Mouse (Mus musculus) urinary bladder, adult 2 months (tissue): ENCODE data around the gene Sirt2. TPM values are rescaled to one million over a fixed set of nuclear protein-coding genes. Genes with fewer than 3 reads are reported as not detected.

ENCODE experiments used
- DNase-seq: peaks from one replicate; pipeline ENCODE4 v3.0.0; 2022; ENCODE audit warnings: low spot score
- polyA plus RNA-seq: library from polyadenylated mRNA; depleted of rRNA; stranded (reverse); fragments of >200 nt; gene quantifications from 2 replicates; pipeline ENCODE4 v1.2.3, GENCODE M21; 2012

Sirt2 gene
- polyA plus RNA-seq, 1 experiment = 84.7 TPM

DNA sequence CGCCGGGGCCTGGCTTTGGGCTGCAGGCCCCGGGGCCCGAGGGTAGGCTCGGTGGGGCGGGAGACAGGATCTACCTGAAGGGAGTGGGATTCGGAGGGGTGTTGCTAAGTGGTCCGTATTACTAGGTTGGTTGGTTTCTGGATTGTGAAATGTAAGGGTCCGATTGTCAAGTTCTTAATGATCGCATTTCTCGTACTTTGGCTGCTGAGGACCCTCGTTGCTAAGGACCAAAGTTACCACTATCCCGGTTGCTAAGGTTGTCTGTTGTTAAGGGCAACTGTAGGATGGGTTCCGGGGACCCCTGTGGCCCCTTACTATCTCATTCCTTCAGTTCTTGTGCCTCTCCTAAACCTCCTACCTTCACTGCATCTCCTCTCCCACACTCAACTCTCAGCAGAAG lies 375 bp downstream of the Sirt2 start:
- no peak for DNase-seq

DNA sequence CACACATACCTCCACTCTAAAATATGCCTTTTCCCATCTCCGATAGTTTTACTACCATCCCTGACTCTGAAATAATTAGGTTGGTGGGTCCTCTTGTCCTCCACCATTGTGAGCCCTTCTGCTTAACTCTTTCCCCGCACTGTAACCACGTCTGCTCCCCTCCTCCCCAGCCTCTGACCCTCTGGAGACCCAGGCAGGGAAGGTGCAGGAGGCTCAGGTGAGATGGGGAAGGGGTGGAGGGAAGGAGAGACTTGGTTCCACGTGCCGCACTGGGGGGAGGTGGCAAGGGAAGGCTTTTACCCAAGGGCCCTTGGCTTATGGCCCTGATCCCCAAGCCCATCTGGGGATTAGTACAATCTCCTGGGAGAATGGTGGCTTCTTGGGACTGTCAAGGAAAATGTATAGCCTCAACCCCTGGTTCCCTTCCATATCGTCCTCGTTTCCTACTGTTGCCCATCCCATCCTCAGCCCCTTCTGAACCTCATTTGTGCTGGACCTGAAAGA lies 979 bp downstream of the Sirt2 start, which contains the start of gene Nfkbib:
Gene Nfkbib (minus strand): TSS at position 51 of the 504 bp plus-strand sequence.
- DNase-seq = no peak

DNA sequence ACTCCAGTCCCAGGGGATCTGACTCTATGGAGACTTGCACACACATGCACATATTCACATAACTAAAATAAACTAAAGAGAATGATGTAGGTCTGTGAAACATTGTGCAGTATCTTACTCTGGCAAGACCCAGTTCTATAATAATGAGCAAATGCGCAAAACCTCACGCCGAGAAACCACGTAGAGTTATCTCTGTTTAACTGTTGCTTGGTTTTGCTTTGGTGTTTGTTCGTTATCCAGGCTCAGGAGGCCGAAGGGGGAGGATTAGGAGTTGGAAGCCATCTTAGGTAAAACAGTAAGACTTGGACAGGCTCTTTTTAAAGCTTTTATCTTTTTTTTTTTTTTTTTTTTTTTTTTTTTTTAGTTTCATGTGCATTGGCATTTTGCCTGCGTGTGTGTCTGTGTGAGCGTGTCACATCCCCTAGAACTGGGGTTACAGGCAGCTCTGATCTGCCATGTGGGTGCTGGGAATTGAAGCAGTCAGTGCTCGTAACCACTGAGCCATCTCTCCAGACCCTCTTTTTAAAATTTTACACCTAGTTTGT lies 3.0 kb downstream of the Sirt2 start:
- DNase-seq = no peak

DNA sequence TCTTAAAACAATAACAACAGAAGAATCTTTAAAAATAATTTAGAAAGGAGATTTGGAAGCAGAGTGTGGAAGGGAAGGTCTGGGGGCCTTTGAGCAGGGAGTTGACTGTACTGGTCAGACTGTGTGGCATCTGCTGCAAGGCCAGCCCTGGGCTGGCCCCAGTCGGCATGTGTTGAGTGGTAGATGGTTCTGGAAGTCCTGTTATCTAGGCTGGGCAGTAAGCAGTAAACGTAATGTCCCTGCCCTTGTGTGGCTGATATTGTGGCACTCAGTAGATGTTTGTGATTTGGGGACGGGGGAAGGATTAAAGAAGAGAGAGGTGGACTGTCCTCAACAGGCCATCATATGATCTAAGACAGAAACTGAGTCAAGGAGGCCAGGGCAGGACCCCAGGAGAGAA lies 3.8 kb downstream of the Sirt2 start:
- DNase-seq = no peak

DNA sequence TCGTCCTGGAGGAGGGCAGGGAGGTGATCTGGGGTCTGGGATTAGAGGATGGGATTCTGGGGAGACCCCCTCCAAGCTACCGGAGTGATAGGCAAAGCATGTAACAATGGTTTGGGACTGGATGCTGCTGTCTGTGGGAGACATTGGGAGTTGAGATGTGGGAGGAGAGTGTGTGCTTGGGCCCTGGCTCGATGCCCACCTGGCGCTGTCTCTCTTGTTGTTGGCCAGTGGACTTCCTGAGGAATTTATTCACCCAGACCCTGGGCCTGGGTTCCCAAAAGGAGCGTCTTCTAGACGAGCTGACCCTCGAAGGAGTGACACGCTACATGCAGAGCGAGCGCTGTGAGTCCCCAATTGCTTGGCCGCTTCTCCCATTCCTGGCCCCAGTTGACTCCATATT lies 5.3 kb downstream of the Sirt2 start:
- DNase-seq = no peak

DNA sequence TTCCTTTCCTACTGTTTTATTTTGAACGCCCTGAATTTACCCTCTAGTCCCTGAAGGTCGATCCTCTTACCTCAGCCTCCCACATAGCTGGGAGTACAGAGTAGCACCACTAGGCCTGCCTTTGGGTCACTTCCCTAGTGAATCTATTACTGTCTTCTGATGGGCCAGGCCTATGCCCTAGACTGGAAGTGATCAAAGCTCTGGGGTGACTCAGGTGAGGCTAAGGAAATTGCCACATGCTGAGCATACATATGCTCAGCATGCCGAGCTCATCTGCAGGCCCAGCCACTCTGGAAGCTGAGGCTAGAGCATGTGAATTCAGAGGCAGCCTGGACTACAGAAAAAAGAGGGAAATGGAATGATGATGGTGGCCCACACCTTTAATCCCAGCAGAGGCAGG lies 6.6 kb downstream of the Sirt2 start:
- DNase-seq = no peak

DNA sequence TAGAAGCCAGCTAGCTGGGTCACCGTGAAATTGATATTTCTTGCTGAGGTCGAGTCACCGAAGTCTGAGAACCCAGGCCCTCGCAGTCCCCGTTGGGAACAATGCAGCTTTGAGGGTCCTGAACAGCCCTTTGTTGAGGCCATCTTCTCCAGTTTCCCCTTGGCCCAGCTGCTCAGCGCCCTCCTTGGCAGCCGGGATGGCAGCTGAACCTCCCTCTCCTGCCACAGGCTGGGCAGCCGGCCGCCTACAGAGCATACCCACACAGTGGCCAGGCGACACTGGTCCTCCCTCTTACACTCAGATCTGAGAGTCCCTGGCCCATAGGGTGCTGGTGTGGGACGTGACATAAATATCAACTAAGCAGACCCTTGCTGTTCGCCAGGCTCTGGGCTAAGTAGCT lies 7.6 kb downstream of the Sirt2 start:
- DNase-seq = no peak

DNA sequence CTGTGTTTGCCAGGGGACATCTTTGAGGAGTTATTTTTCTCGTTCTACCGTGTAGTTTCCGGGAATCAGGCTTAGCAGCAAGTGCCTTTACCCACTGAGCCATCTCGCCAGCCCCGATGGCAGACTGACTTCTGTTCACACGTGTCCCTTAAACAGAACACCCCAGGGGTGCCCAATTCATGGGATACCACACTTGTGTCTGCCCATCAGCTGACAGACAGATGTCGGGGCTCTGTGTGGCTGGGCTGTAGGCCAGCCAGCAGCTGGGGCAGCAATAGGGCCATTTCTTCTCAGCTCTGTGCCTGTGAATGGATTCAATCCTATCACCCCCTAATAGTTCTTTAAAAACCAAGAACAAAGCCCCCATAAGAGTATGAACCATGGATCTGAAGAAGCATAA lies 8.6 kb downstream of the Sirt2 start:
- DNase-seq = no peak

DNA sequence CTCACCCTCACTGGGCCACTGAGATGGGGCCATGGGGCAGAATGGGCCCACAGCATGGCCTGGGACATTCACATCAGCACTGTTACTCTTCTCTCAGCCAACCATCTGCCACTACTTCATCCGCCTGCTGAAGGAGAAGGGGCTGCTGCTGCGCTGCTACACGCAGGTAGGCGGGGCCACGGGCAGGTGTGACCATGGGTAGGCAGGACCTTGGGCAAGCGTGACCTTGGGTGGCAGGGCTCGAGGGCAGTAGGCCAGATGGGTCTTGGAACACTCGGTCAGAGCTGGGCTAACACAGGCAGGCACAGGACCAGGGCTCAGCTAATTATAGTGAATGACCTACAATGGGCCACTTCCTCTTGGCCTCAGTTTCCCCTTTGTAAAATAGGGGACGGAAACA lies 12.3 kb downstream of the Sirt2 start:
- DNase-seq = no peak

DNA sequence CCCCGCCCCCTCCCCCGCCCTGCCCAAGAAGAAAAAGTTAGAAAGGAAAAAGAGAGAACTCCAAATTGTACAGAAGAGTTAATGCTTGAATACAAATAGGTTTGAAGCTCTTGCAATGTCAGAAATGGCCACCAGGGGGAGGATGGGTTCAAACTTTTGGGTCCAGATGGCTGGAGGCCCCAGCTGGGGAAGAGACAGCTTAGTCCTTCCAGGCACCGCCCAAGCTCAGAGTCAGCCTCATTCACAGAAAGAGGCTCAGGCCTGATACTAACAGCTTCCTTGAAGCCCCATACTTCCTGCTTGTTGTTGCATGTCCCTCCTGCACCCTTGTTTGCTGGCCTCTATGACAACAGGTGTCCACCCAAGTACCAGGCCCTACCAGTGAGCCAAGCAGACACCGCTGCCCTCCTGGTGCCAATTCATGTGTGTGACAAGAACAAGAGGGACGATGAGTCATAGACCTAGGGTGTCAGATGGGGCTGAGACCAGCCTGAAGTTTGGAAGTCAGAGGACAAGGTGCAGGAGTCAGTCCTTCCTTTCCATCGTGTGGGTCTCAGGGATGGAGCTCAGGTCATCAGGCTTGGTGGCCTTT lies 13.6 kb downstream of the Sirt2 start:
- peak; percentile 69 for DNase-seq

DNA sequence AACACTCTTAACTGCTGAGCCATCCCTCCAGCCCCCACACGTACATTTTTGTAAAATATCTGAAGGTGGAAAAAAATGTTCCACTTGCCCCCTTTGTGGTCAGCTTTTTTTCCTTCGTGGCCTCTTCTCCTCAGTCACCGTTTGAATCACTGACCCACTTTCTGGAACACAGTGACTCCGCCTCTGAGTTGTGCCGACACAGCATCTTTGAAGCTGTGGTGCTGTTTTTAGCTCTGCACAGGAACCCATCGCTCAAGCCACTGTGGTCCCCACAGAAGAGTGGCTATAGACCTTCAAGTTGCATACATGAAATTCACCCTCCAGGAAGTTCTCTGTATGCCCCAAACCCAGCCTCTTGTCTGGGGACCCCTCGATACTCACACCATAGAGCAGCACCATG lies 14.3 kb downstream of the Sirt2 start:
- DNase-seq = no peak

DNA sequence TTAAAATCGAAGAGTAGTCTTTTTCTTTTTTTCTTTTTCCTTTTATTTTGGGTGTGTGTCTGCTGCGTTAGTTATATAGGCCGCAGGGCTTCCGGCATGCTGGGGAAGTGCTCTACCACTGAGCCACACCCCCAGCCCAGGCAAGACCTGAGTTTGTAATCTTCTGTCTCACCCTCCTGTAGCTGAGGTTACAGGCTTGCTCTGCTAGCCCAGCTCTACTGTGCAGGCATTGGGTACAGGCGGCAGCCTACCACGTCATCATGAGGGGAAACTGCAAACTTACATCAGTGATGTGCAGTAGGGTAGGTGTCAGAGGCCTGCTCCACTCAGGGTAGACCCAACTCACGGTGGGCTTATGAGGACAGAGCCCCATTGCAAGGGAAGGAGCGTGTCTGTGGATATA lies 14.7 kb downstream of the Sirt2 start:
- no peak for DNase-seq

DNA sequence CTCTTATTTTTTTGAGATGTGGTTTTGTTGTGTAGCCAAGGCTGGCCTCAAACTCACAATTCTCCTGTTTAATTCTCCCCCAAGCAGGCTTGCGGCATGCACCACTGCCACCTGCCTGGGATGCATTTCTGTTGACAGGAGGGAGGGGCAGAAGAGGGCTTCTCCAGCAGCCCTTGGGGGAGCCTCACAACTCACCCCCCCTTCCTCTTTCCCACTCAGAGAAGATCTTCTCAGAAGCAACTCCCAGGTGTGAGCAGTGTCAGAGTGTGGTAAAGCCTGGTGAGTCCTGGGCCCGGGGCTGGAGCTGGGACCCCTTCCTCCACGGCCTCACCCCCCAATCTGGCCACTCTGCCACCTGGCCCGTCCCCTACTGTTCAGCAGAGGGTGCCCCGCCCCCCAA lies 18.6 kb downstream of the Sirt2 start:
- DNase-seq = no peak

DNA sequence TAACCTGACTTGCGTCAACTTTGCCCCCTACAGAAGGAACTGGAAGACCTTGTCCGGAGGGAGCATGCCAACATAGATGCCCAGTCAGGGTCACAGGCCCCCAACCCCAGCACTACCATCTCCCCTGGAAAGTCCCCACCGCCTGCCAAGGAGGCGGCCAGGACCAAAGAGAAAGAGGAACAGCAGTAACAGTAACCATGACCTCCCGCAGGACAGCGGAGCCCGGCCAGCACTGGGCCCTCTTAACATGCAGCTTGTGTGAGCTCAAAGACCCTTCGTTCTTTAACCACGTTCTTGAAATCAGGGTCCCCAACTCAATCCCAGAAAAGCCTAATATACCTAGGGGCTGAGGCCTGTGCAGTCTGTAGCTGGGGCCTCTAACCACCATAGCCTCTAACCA lies 21.3 kb downstream of the Sirt2 start:
- no peak for DNase-seq

DNA sequence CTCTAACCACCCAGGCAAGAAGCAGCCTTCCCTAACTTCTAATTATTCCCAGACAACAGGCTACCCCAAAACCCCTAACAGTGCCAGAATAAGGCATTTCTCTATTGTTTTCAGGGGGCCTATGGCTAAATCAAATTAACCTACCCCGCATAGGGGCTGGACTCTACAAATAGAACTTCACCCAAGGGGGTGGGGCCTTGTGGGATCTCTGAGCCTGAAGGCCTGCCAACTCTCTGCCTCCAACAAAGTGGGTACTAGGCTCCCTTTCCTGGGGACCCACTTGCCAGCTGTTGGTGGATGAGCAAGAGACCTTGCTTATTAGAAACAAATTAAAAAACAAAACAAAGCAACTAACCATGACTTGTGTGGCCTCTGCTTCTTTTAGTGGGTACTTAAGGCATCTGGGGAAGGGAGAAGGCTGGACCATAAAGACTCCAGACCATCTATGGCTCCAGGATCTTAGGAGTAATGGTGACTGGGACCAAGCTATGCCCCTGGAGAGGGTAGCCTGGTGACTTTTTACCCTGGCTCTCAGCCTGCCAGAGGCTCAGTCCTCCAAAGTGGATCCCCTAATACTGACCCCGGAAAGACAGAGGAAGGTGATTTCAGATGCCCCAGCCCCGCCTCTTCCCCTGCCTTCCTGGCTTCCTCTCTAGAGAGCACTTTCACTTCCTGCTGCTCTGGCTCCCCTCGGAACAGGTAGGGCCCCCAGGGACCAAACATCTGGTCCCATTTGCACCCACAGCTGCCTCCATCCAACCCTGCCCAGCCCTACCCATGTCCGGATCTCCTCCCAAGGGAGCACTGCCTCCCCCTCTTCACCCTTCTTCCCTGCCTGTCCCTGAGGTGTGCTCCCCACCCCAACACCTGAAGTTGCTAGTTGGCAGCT lies 22.0 kb downstream of the Sirt2 start, which contains the start of gene Rinl:
Gene Rinl (plus strand): TSS at position 663 of the 889 bp plus-strand sequence.
- no peak for DNase-seq

DNA sequence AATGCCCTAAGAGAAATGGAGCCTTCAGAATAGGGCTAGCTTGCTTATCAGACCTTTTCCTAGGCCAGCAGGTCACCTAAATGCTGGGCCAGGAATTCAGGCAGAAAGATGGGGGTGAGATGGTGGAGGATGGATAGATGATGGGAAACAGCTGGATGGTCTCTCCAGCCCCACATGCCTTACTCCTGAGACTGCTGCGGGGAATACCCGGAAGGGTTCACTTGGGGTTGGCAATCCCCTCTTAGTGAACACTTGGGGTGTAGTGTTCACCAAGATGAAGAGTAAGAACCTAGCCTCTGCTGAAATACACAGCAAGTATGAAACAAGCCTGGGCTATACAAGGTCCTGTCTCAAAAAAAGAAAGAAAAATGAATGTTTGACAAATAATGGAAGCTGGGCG lies 22.7 kb downstream of the Sirt2 start:
- DNase-seq = no peak

DNA sequence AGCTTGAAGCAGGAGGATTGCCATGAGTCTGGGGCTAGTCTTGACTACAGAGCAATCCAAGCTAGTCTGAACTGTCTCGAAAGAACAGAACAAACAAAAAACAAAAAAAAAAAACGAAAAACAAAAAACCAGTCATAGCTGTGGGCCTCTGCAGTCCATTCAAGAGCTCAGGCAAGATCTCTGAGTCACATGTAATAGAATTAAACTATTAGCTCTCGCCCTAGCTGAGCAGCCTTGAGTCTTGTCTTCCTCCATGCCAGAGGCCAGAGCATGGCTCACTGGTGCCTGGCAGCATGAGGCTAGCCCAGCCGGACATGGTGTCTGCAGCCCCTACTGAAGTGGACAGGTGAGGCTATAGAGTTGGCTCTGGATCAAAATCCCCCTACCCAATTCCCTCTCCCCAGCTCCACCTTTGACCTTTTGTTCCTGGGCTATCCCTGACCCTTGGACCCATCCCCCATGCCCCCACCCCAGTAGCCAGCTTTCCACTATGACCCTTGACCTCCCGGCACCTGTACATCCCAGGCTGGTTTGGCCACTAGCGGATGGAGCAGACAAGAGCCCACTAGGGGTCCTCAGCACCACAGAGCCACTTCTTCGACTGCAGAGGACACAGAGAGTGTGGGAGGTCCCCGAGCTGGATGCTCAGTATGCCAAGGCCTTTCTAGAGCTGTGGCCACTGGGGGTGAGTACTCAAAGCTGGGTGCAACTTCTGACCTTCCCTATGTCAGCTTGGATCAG lies 23.7 kb downstream of the Sirt2 start:
- DNase-seq = no peak

DNA sequence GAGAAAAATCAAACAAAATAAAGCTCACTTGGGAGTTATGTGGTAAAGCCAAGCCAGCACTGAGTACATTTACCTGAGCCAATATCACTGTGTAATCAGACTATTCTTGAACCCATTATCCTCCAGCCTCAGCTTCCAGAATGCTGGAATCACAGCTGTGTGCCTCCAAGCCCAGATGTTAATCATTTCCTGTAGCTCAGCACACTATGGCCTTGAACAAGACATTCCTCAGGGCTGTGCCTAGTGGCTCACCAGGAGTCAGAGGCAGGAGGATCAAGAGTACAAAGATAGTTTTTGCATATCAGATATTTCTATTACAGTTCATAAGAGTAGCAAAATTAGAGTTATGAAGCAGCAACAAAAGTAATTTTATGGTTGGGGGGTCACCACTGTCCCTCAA lies 25.2 kb downstream of the Sirt2 start:
- DNase-seq = no peak

DNA sequence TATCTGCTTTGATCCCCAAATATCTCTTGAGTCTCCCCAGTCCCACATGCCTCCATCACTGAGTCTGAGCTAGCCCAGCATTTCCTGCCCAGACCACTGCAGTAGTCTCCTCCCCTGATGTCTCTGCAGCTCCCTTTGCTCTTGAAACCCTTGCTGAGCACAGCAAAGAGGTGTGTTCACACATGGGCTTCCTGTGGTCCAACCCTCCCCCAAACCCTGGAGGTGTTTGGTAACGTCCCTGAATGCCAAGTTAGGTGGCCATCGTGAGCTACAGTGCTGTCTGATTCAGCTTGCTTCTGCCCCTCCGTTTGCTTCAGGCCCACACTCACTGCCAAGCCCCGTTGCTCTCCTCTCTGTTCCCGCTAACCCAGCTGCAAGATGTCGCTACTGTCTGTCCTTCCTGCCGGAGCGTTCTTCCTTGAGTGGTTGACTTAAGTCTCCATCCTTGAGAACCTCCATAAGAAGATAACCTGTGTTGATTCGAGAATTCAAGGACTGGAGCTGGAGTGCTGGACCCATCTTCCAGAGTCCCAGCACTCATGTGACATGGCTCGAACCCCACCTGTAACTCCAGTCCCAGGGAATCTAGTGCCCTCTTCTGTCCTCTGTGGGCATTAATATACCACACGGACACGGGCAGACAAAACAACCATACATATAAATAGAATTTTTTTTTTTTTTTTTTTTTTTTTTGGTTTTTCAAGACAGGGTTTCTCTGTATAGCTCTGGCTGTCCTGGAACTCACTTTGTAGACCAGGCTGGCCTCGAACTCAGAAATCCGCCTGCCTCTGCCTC lies 26.1 kb downstream of the Sirt2 start:
- DNase-seq = no peak

DNA sequence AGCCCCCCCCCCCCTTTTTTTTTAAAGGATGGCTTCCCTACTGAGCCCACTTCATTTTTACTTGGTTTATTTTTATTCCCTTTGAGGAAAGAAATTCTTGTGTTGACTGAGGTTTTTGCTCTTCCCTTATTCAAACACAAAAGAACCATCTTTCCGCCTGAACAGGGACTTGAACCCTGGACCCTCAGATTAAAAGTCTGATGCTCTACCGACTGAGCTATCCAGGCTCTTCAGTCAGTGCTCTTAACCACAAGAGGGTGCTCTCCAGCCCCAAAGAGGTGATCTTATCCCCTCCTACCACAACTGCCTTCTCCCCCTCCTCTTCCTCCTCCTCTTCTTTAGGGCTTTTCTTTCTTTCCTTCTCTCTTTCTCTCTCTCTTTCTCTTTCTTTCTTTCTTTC lies 27.3 kb downstream of the Sirt2 start:
- no peak for DNase-seq

DNA sequence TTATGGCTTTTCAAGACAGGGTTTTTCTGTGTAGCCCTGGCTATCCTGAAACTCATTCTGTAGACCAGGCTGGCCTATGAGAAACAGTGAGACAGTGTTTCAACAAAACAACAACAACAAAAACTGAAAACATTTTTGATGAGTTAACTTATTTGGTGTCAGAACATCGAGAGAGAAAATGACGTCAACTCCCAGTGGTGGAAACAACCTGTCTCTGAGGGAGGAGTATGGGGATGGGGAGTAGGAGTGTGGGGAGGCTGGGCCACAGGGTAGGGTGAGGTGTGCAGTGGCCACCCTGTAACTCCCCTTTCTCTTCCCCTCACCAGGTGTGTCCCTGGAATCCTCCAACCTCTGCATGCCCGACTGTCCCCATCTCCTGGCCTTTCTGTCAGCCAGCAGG lies 28.0 kb downstream of the Sirt2 start:
- no peak for DNase-seq
